Mouse (Mus musculus) embryonic facial prominence, embryonic 13.5 days (tissue): ENCODE results near the gene Rnf224. TPM values are rescaled to one million over a fixed set of nuclear protein-coding genes. Genes with fewer than 3 reads are reported as not detected.

Experiments
- ATAC-seq: fragments of 200-750 bp; cut with Nextera tagmentation; 2 replicates; pipeline ENCODE4 v1.8.0; 2017; ENCODE audit warnings: low read depth; ENCODE audit not compliant: insufficient number of reproducible peaks, insufficient read depth, low FRiP score, low TSS enrichment
- H3K27ac ChIP-seq: fragments of 300-500 bp; sonication (generic); 2 replicates; pipeline ENCODE4 v1.5.1; 2015; ENCODE audit warnings: moderate library complexity, mild to moderate bottlenecking, inconsistent platforms
- H3K27me3 ChIP-seq: fragments of 300-500 bp; sonication (generic); 2 replicates; pipeline ENCODE4 v1.6.1; 2015; ENCODE audit warnings: mild to moderate bottlenecking, inconsistent platforms
- H3K36me3 ChIP-seq: fragments of 300-500 bp; sonication (generic); 2 replicates; pipeline ENCODE4 v1.6.1; 2015; ENCODE audit warnings: mild to moderate bottlenecking, inconsistent platforms
- H3K4me1 ChIP-seq: fragments of 300-500 bp; sonication (generic); 2 replicates; pipeline ENCODE4 v1.6.1; 2015; ENCODE audit warnings: inconsistent platforms
- H3K4me2 ChIP-seq: fragments of 300-500 bp; sonication (generic); 2 replicates; pipeline ENCODE4 v1.6.1; 2015; ENCODE audit warnings: moderate library complexity, mild to moderate bottlenecking, inconsistent platforms
- H3K4me3 ChIP-seq: fragments of 300-500 bp; sonication (generic); 2 replicates; pipeline ENCODE4 v1.5.1; 2015; ENCODE audit warnings: mild to moderate bottlenecking, inconsistent platforms
- H3K9ac ChIP-seq: fragments of 300-500 bp; sonication (generic); 2 replicates; pipeline ENCODE4 v1.6.1; 2015; ENCODE audit warnings: mild to moderate bottlenecking, inconsistent platforms
- H3K9me3 ChIP-seq: fragments of 300-500 bp; sonication (generic); 2 replicates; pipeline ENCODE4 v1.6.1; 2016; ENCODE audit warnings: inconsistent platforms
- WGBS: fragments of 180-500 bp; shearing (Covaris S2); methylation state at CpG from one replicate; pipeline ENCODE4 v1.1.7; 2015; ENCODE audit warnings: mixed read lengths; 5-methylcytosine and 5-hydroxymethylcytosine counted together
- polyA plus RNA-seq: library from polyadenylated mRNA; unstranded; fragments of >200 nt; fragmentation: Nextera tagmentation; extraction: Ambion mirVana; gene quantifications from 2 replicates; pipeline ENCODE4 v1.2.1, GENCODE M21; 2015

The Rnf224 gene
- polyA plus RNA-seq, 1 experiment from 2014 or later, result not detected

GRCm38 (mm10) chr2:25207593-25207992 lies 29.0 kb downstream of the Rnf224 start:
- H3K36me3 ChIP-seq, result peaks cover 64% of the 10 kb centered on the region
- H3K27ac ChIP-seq, result no peak overlapping the region
- H3K4me3 ChIP-seq, result no peak overlapping the region
- H3K4me1 ChIP-seq, result peaks cover 20% of the 10 kb centered on the region
- H3K9ac ChIP-seq, result no peak overlapping the region
- H3K4me2 ChIP-seq, result no peak overlapping the region
- ATAC-seq, result no peak
- H3K9me3 ChIP-seq, result no peaks in the 10 kb centered on the region
- no peaks in the 10 kb centered on the region for H3K27me3 ChIP-seq
- 83% methylated on average over 1 of the region's 1 CpGs for WGBS

GRCm38 (mm10) chr2:25203631-25204214 lies 32.9 kb downstream of the Rnf224 start:
- no peak overlapping the region for H3K9ac ChIP-seq
- 66% methylated on average over 4 of the region's 4 CpGs for WGBS
- peaks cover 97% of the 10 kb centered on the region for H3K36me3 ChIP-seq

DNA sequence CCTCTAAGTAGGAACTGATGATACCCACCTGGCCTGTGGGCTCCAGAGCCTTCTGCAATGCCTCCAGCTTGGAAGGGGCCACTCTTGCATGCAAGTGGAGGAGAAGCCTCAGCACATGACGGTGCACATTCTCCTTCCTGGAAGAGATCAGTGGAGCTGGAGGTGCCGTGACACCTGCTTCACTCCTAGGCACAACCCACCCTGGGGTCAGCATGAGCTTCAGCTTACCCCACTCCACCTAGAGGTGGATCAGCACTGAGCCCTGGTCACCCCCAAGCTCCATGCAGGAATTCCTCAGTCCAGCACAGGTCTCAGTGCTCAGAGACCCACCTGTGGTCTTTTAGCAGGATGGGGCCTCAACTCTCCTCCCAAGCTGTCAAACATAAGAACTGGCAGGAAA lies 36.0 kb downstream of the Rnf224 start:
- peaks cover 75% of the 10 kb centered on the region for H3K36me3 ChIP-seq
- H3K27ac ChIP-seq, result no peak overlapping the region
- peaks cover 13% of the 10 kb centered on the region for H3K4me1 ChIP-seq
- no peak overlapping the region for H3K4me3 ChIP-seq
- ATAC-seq, result no peak
- H3K27me3 ChIP-seq, result peaks cover 25% of the 10 kb centered on the region
- no peak overlapping the region for H3K9ac ChIP-seq
- no peak overlapping the region for H3K4me2 ChIP-seq
- no peaks in the 10 kb centered on the region for H3K9me3 ChIP-seq
- WGBS, result 85% methylated on average over 2 of the region's 2 CpGs

More at GRCm38 (mm10) chr2:25203631-25204214, 32.9 kb downstream of the Rnf224 start:
- Histone ChIP-seq H3K27ac (no peak overlapping the region), H3K4me1 (0 out of 2 replicates have a peak, but pooled peaks cover under 1% of the 10 kb centered on the region), H3K4me3 (no peak overlapping the region), H3K27me3 (no peaks in the 10 kb centered on the region), H3K4me2 (no peak overlapping the region), H3K9me3 (no peaks in the 10 kb centered on the region)
- ATAC-seq, result no peak

DNA sequence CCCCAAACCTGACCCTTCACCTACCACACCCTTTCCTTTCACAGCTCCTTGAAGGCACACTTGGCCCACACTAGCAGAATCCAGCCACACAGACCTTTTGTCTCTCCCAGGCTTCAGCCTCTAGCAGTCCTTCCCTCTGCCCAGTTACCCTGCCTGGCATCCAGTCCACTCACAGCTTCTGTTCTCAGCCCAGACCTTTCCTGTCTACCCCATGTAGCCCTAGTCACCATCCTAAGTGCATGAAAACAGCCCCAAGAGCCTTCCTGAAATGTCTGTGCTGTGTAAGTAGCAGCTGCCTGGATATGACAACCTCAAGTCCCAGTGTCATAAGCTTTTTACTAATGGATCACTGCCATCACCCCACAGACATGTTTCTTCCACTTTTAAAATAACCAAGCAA lies 38.6 kb downstream of the Rnf224 start:
- Histone ChIP-seq H3K9me3 (no peaks in the 10 kb centered on the region), H3K4me3 (no peak overlapping the region), H3K4me2 (no peak overlapping the region), H3K27ac (no peak overlapping the region), H3K9ac (0 out of 2 replicates have a peak overlapping the region, but pooled peaks have one; percentile 16), H3K27me3 (peaks cover 44% of the 10 kb centered on the region), H3K4me1 (peaks cover 32% of the 10 kb centered on the region), H3K36me3 (peaks cover 48% of the 10 kb centered on the region)
- no peak for ATAC-seq

DNA sequence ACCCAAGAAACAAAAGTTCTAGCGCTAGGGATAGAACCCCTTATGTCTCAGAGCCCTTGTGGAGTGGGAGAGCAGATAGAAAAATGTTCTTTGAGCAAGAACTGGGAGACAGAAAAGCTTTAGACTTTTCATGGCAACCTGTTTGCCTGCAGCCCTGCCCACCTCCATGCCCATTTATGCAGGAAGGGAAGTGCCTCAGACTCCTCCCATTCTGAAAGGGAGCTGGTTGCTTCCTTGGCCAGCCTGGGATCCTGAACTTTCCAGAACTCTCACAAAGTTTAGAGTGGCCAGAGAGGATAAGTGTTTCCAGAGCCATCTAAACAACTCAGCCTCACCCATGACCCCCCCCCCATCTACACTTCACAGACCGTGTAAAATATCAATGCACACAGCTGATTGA lies 39.4 kb downstream of the Rnf224 start:
- 20% methylated on average over 2 of the region's 2 CpGs for WGBS
- H3K4me2 ChIP-seq, result no peak overlapping the region

GRCm38 (mm10) chr2:25196172-25196954 lies 40.2 kb downstream of the Rnf224 start, which contains the start of gene Tor4a:
TSS of gene Tor4a (minus strand) at chr2:25196886.
- Histone ChIP-seq H3K4me3 (peak within 1 kb of the TSS; percentile 29), H3K27ac (no peak within 1 kb of the TSS), H3K4me2 (peak within 1 kb of the TSS; percentile 55), H3K9me3 (no peaks in the 10 kb centered on the region), H3K36me3 (peaks cover 32% of the 10 kb centered on the region), H3K27me3 (peaks cover 44% of the 10 kb centered on the region), H3K9ac (peak within 1 kb of the TSS; percentile 54), H3K4me1 (peaks cover 32% of the 10 kb centered on the region)
- peak; percentile 33; the same call in 1 of the 2 replicates for ATAC-seq
- WGBS, result 12% methylated on average over 8 of the region's 8 CpGs

More for the DNA sequence above, 39.4 kb downstream of the Rnf224 start:
- Histone ChIP-seq H3K36me3 (peaks cover 40% of the 10 kb centered on the region), H3K27ac (no peak overlapping the region), H3K4me1 (peaks cover 32% of the 10 kb centered on the region), H3K9ac (0 out of 2 replicates have a peak overlapping the region, but pooled peaks have one; percentile 16), H3K4me3 (peak overlapping the region; percentile 29; the same call in 1 of the 2 replicates), H3K27me3 (peaks cover 44% of the 10 kb centered on the region), H3K9me3 (no peaks in the 10 kb centered on the region)
- ATAC-seq, result no peak

DNA sequence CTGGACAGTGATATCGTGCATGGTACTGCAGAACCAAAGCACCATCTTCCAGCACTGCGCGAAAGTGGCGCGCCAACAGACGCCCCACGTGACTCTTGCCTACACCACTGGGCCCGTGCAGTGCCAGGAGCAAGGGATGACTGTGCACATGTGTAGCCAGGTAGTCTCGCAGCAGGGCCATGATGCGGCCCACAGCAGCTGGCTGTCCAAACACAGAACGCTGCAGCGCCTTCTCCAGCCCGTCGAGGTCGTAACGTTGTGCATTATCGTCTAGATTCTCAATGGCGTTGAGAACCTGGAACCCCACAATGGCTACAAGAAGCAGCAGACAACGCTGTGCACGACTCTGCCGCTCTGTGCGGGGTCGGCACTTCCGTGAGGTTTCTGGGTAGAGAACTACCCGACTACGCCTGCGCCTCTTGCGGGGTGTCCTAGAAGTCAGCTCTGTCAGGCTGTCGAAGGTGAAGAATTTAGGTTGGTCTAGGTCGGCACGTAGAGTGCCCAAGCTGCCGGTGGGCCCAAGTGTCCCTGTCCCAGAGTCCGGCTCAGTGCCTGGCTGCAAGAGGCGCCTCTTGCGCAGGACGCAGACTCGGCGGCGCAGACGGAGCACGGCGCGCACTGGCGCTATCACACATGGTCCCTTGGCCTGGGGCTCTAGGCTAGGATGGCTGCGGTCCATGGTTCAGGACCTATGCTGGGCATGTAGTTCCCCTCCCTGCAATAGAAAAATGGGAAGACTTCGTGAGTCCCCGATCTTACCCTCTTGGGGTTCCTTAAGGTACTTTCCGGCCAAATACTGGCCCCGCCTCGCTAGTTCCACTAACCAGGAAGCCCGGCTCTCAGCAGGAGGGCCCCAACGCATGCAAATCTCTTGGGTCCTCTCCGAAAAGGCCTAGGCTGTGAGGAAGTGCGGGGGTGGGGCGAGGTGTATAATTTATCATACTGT lies 41.1 kb downstream of the Rnf224 start:
- peaks cover 32% of the 10 kb centered on the region for H3K4me1 ChIP-seq
- no peak for ATAC-seq
- WGBS, result 18% methylated on average over 55 of the region's 55 CpGs
- peak overlapping the region; percentile 29 for H3K4me3 ChIP-seq
- H3K9ac ChIP-seq, result peak overlapping the region; percentile 54
- H3K9me3 ChIP-seq, result no peaks in the 10 kb centered on the region
- no peak overlapping the region for H3K27ac ChIP-seq
- H3K4me2 ChIP-seq, result peak overlapping the region; percentile 55
- peaks cover 23% of the 10 kb centered on the region for H3K36me3 ChIP-seq
- peaks cover 44% of the 10 kb centered on the region for H3K27me3 ChIP-seq

- WGBS, result 82% methylated on average over 17 of the region's 17 CpGs
- no peak overlapping the region for H3K4me3 ChIP-seq
- no peak overlapping the region for H3K9ac ChIP-seq
- H3K9me3 ChIP-seq, result no peaks in the 10 kb centered on the region
- H3K27ac ChIP-seq, result no peak overlapping the region
- peak overlapping the region; percentile 55; the same call in 1 of the 2 replicates for H3K4me2 ChIP-seq
- H3K36me3 ChIP-seq, result peaks cover 15% of the 10 kb centered on the region
- H3K27me3 ChIP-seq, result peaks cover 44% of the 10 kb centered on the region
- ATAC-seq, result no peak
- H3K4me1 ChIP-seq, result peaks cover 32% of the 10 kb centered on the region
Measured at GRCm38 (mm10) chr2:25194486-25195171, 42.0 kb downstream of the Rnf224 start.

- 72% methylated on average over 5 of the region's 5 CpGs for WGBS
- no peak overlapping the region for H3K27ac ChIP-seq
Measured at GRCm38 (mm10) chr2:25194006-25194405, 42.6 kb downstream of the Rnf224 start.

DNA sequence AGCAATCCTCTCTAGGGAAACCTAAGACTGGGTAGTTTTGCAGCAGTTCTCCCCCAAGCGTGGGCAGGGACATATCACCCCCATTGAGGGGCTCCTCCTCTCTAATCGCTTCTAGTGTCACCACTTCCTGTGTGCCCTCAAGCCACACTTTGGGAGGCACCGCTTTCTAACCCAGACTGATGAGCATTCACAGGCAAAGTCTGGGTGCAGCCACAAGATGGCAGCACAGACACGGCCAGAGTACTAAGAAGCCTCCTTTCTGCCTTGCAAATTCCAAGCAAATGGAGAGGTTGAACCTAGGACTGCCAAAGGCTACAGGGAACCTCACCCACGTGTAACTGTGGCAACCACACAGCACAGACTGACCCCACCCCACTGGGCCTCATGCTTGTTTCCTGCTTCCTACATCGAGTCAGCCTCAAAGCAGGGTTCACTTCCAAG lies 43.2 kb downstream of the Rnf224 start:
- H3K36me3 ChIP-seq, result peaks cover 5% of the 10 kb centered on the region; the same call in 1 of the 2 replicates
- H3K27me3 ChIP-seq, result peaks cover 44% of the 10 kb centered on the region
- no peak overlapping the region for H3K27ac ChIP-seq
- no peak overlapping the region for H3K4me3 ChIP-seq
- H3K4me2 ChIP-seq, result peak overlapping the region; percentile 39
- under 1% methylated on average over 6 of the region's 6 CpGs for WGBS
- ATAC-seq, result peak; percentile 66; the same call in 1 of the 2 replicates
- peak overlapping the region; percentile 54 for H3K9ac ChIP-seq
- H3K9me3 ChIP-seq, result no peaks in the 10 kb centered on the region
- H3K4me1 ChIP-seq, result peaks cover 32% of the 10 kb centered on the region

More at GRCm38 (mm10) chr2:25194006-25194405, 42.6 kb downstream of the Rnf224 start:
- H3K9me3 ChIP-seq, result no peaks in the 10 kb centered on the region
- no peak for ATAC-seq
- H3K9ac ChIP-seq, result no peak overlapping the region
- peaks cover 8% of the 10 kb centered on the region for H3K36me3 ChIP-seq
- peaks cover 32% of the 10 kb centered on the region for H3K4me1 ChIP-seq
- H3K4me2 ChIP-seq, result no peak overlapping the region; the same call in 1 of the 2 replicates
- H3K27me3 ChIP-seq, result peaks cover 44% of the 10 kb centered on the region
- H3K4me3 ChIP-seq, result no peak overlapping the region
